Mouse (Mus musculus) cerebellum, adult (tissue): Measurements from ENCODE around the gene Megf11.
"Not testable (repeated sequence)": the region's sequence is repeated elsewhere in the genome, so short reads cannot be mapped to it uniquely, and the experiment has no call there.

Source experiments
- ATAC-seq: cut with Nextera tagmentation; 2 replicates; pipeline ENCODE4 v1.9.2; 2017; ENCODE audit warnings: mild to moderate bottlenecking, moderate library complexity, mixed read lengths; ENCODE audit not compliant: insufficient number of reproducible peaks, low FRiP score, low TSS enrichment

Gene Megf11

DNA sequence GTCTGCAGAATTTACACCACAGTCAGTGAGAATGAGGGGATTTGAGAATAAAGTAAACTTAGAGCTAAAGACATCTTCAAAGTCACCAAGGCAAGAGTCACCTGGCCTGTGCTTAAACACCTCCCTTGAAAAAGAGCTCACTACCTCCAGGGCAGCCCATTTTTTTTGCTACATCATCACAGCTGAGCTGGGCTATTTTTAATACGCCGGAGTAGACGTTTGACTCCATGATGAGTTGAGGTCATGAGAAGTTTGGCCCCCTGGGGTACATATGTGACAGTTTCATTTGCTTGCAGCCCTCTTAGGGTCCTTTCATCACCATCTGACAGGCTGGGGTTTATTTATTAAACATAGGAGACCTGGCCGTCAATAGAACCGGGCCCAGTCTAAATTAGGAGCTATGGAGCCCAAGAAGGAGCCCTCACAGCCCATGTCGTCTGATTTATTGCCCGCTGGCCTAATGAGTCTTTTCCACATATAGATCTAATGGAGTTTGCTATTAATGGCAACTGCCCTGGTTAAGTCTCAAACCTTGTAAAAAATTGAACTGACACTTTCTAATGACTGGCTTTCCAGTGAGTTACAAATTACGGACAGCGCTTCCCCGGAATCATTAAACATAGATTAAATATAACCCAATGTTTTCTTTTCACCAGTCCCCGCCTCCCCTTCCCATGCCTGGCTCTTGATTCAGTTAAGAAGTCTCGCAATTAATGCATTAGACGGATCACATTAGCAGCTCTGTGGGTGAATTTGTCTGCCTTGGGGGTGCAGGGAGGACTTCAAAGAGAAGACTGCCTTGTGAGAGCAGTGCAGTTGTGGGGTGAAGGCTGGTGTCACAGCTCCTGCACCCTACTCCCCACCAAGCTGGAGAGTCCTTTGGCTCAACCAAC lies 301.9 kb downstream of the Megf11 start:
- ATAC-seq = no peak

DNA sequence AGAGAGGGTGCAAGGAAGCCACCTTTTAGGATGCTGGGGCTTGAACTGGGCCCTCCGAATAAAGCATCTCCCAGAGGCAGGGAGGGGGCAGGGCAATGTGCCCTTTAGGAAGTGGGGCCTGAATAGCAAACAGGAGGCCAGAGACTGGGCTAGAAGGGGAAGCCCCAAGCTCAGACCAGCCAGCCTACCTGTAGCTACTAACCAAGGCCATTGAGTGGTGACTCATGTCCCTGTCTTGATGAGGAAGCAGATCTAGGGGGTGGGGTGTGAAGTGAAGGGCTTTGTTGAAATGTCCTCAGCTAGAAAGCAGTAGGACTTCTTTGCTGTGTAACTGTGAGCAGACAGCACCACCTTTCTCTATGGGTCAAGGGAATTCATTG lies 302.6 kb downstream of the Megf11 start:
- no peak for ATAC-seq

DNA sequence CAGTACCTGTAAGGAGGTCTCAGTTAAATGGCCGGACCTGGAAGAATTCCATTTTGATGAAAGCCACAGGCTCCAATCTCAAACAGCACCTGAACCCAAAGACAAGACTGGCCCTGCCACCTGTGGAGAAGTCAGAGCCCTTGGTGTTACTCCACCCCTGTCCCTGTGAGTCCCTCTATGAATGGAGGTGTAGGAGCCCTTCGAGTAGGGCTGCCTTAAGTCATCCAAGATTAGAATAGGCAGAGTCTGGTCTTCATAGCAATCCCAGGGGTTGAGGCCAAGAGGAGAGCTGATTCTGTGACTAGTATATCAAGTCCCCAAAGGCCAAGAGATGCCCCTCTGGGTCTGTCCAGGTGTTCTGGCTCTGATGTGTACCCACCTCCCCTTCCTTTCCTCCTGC lies 305.3 kb downstream of the Megf11 start:
- no peak for ATAC-seq

DNA sequence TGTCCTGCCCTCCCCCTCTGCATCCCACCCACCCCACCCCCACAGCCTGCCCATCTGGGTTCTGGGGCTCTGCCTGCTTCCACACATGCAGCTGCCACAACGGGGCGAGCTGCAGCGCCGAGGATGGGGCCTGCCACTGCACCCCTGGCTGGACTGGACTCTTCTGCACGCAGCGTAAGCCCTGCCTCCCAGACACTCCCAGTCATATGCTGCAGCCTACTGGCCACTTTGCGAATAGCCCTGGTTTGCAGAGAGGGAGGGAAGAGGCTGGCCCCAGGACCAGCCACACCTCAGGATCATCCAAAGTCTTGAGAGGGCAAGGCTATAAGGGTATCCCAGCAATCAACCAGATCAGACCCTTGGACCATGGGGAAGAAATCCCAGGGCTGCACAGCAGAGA lies 305.8 kb downstream of the Megf11 start:
- peak; percentile 74 for ATAC-seq

DNA sequence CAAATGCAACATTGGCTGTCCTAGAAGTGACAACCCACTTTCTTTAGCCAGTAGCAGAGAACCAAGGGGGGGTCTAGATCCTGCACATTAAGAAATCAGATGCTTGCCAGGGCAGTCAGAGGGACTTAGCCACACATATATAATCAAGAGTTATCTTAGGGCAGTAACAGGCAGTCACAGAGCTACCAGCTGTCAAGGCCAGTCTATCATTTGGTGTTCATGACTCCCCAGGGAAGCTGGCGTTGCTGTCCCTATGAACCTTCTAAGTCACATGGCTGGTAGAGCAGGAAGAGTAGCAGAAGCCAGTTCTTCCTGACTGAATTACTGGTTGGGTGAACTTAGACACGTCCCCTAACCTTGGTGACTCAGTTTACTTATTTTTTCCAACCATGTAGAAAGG lies 307.7 kb downstream of the Megf11 start:
- ATAC-seq = no peak

DNA sequence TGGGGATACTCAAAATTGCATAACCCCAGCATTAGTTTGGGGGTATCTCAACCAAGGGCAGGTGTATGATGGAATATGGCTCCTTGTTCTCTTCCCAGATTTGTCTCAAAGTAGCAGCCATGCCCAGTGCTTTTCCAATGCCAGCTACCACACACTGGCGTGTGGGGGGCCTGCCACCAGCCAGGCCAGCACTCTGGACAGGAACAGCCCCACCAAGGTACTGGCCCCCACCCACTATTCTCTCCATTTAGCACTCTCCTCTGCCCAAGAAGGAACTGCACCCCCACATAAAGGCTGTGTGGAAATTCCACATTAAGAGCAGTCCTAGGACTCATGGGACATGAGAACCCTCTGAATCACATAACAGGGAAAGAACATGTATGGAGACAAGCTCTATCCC lies 309.8 kb downstream of the Megf11 start:
- no peak for ATAC-seq

- no peak for ATAC-seq
These were observed 311.0 kb downstream of the Megf11 start for GRCm38 (mm10) chr9:64696404-64696803.

GRCm38 (mm10) chr9:64697006-64697405 lies 311.6 kb downstream of the Megf11 start:
- ATAC-seq = no peak

- no peak for ATAC-seq
These were observed 312.3 kb downstream of the Megf11 start for GRCm38 (mm10) chr9:64697677-64698076.

DNA sequence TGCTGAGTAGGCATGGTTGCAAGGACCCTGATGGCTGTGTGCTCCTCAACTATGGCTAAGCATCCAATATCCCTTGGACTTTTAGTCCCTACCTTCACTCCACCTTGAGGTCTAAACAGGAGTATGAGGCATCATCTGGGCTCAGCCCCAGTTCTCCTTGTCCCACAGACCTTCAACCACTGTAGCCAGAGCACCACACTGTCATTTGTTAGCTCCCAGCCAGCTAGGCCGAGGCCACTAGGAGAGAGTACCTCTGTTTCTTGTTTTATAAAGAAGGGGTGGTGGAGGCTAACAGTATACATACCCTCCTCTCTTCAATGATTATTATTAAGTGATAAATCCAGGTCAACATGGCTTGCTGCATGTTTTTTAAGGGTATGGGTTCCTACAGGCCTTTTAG lies 313.2 kb downstream of the Megf11 start:
- no peak for ATAC-seq

DNA sequence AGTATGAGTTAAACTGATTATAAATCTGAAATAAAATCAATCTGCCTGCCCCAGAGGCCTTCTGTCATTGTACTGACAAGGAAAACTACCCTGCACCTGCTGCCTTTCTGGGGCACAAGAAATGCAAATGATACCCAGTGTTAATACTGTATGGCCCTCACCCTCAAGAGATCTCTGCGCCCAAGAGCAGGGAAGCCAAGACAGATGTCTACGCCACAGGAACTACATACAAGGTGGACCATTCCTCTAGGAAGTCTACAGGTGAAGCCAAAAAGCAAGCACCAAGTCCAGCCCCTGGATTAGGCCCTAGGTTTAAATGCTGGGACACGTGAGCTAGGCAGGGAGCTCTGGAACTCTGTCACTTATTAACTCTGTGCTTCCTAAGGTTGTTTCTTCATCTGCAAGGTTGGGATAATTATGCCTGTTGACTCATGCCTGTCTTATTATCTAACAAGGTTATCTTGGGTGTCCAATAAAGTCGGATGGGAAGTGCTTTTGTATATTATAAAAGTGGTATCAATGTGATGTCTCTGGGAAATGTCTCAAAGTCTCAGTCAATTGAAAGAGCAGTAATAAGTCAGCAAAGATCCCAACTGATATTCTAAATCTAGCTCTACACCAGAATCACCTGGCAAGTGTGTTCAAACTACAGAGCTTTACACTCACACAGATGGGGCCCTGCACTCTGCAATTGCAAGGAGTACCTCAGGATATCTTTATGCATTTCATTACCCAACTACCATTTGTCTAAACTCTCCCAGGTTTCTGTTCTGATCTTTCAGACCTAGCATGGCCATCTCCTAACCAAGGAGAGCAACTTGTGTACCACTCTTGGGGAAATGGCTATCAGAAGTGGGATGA lies 315.3 kb downstream of the Megf11 start:
- no peak for ATAC-seq

GRCm38 (mm10) chr9:64701651-64702050 lies 316.2 kb downstream of the Megf11 start:
- no peak for ATAC-seq

DNA sequence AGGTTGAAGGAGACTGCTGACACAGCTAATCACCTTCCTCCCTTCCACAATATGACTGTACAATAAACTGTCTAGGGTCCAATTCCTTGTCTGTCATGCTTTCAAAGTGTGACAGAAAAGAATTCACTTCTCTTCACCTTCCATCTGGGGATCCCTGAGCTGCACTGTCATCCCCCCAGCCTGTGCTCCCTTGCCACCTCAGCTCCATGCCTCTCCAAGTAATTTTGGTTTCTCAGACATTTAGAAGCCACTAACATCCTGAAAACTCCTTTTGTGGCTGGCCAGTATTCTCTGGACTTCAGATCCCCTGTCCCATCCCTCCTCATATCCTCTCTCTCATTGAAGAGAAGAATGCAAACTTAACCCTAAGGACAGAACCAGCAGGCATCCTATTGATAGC lies 317.0 kb downstream of the Megf11 start:
- no peak for ATAC-seq

DNA sequence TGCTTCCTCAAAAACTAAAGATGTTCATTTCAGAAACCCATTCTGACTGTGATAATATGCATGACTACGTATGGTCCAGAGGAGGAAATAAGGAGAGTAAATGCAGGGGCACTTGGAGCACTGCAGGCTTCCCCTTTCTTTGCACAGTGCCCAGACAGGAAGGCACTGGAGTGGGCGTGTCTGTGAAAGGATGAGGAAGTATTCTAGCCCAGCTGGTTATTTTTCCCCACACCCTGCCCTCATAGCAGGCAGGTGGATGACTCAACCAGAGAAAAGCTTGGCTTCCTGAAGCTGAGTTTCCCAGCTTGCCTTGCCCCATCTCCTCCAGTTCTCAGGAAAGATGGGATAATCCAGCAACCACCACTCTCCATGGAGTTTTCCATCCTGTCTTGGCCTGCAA lies 317.5 kb downstream of the Megf11 start:
- no peak for ATAC-seq

- ATAC-seq = no peak
These were observed 318.1 kb downstream of the Megf11 start for GRCm38 (mm10) chr9:64703420-64703965.

- ATAC-seq = no peak
These were observed 318.8 kb downstream of the Megf11 start for GRCm38 (mm10) chr9:64704073-64704840.

- ATAC-seq = not testable (repeated sequence)
These were observed 324.9 kb downstream of the Megf11 start for GRCm38 (mm10) chr9:64710291-64710690.

DNA sequence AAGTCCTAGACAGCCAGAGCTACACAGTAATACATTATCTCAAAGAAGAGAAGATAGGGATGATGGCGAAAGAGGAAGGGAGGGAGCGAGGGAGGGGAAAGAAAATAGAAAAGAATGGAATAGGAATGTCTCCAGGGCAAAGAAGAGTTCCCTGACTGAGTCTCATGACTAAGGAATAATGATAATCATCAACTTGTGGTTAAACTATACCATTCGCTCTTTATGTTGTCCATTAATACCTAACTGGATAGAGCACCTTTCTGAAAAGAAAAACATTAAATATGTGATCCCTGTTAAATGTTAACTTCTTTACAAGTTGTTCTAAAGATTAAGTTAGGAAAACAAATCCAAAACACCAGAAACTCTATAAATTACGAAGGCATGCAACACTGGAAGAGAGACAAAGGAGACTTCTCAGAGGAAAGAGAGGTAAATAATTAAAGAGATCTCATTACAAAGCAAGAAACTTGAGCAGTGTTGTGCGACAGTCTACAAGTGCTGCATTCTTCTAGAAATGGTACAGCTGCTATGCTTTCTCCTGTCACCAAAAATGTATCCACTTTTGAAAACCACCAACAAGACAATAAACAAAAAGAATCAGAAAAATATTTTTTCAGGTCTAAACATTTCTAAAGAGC lies 334.2 kb downstream of the Megf11 start:
- no peak for ATAC-seq

- ATAC-seq = no peak
These were observed 341.0 kb downstream of the Megf11 start for GRCm38 (mm10) chr9:64726454-64726853.

DNA sequence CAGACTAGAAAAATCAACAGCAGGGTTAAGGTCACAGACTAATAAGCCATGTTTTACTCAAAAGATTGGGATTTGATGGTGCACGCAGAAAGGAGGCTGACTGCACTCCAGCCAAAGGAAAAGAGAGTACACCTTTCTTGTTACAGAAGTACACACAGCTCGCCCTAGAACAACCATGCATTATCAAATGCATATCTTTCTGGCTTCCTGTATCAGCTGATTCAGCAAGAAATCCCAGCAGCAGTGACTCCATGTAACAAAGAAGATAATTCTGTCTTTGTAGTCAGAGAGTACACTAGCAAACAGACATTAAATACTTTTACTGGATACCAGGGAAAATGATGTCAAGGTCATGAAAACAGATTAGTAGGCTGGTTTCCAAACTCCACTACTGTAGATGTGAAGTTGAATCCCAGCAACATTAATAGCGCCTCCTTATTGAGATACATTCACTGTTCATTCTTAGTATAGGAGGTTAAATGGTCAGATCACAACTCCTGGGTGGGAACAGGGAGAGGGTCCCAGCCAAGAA lies 345.7 kb downstream of the Megf11 start:
- no peak for ATAC-seq
